Mouse (Mus musculus) spleen, postnatal 0 days (tissue): Measurements from ENCODE around the gene Vmn2r27. TPM values are rescaled to one million over a fixed set of nuclear protein-coding genes. Genes with fewer than 3 reads are reported as not detected.

Source experiments
- polyA plus RNA-seq: library from polyadenylated mRNA; unstranded; fragments of >200 nt; fragmentation: Nextera tagmentation; extraction: Ambion mirVana; gene quantifications from 2 replicates; pipeline ENCODE4 v1.2.1, GENCODE M21; 2015

Gene Vmn2r27
- not detected in 2 replicates for polyA plus RNA-seq

GRCm38 (mm10) chr6:124231756-124232155, at the start of gene Vmn2r27:
Vmn2r27 (minus strand) TSS chr6:124231856.

Other genes with a start within 250 kb of the Vmn2r27 start
- gene Vmn2r26, start 207.3 kb downstream of the Vmn2r27 start, polyA plus RNA-seq = not detected in 2 replicates
- gene Cd163, start 72.8 kb upstream of the Vmn2r27 start, polyA plus RNA-seq = 1.5 and 2.6 TPM in 2 replicates
- gene Pex5, start 183.2 kb upstream of the Vmn2r27 start, polyA plus RNA-seq = 21.6 and 26.3 TPM in 2 replicates
- 4.2 and 4.4 TPM in 2 replicates for gene Clstn3, start 232.9 kb upstream of the Vmn2r27 start, polyA plus RNA-seq